Mouse (Mus musculus) bone marrow macrophage, adult 2 months (primary cell): Measurements from ENCODE around the gene Gpbar1. TPM values are rescaled to one million over a fixed set of nuclear protein-coding genes. Genes with fewer than 3 reads are reported as not detected.
"Not testable (repeated sequence)": the region's sequence is repeated elsewhere in the genome, so short reads cannot be mapped to it uniquely, and the experiment has no call there.

Experiments
- H3K27ac ChIP-seq: 2 replicates; pipeline ENCODE4 v1.5.1; 2012; ENCODE audit warnings: low read depth, low read length; ENCODE audit not compliant: insufficient read depth
- H3K4me1 ChIP-seq: 2 replicates; pipeline ENCODE4 v1.6.1; 2012; ENCODE audit warnings: low read length; ENCODE audit not compliant: control insufficient read depth, insufficient read depth
- H3K4me3 ChIP-seq: 2 replicates; pipeline ENCODE4 v1.5.1; 2012; ENCODE audit warnings: mild to moderate bottlenecking, low read length, moderate library complexity; ENCODE audit not compliant: insufficient read depth
- CTCF ChIP-seq: IDR thresholded peaks from 2 replicates; pipeline ENCODE4 v1.5.1; 2012; ENCODE audit warnings: low read depth, mild to moderate bottlenecking, low read length, moderate library complexity
- POLR2A ChIP-seq: IDR thresholded peaks from 2 replicates; pipeline ENCODE4 v1.6.1; 2012; ENCODE audit warnings: mild to moderate bottlenecking, low read depth, low read length, borderline replicate concordance
- polyA plus RNA-seq: library from polyadenylated mRNA; stranded (reverse); fragments of >200 nt; gene quantifications from 2 replicates; pipeline ENCODE4 v1.2.4, GENCODE M21; 2012; ENCODE audit not compliant: missing spikeins, insufficient read depth, insufficient read length

Gene Gpbar1
- polyA plus RNA-seq, 1 experiment, result not detected

- H3K4me1 ChIP-seq, result no peaks in the 10 kb centered on the region
- no peak overlapping the region for H3K4me3 ChIP-seq
- no peak overlapping the region for H3K27ac ChIP-seq
- no peak for TF ChIP-seq CTCF
Observed at GRCm38 (mm10) chr1:74314796-74315195, 36.4 kb downstream of the Gpbar1 start.

- Histone ChIP-seq H3K4me3 (no peak overlapping the region), H3K27ac (no peak overlapping the region), H3K4me1 (no peaks in the 10 kb centered on the region)
- no peak for TF ChIP-seq POLR2A
- no peak for TF ChIP-seq CTCF
Observed at GRCm38 (mm10) chr1:74316114-74316827, 37.9 kb downstream of the Gpbar1 start.

- peaks cover 5% of the 10 kb centered on the region for H3K4me1 ChIP-seq
- TF ChIP-seq CTCF (no peak), POLR2A (no peak)
- no peak overlapping the region for H3K27ac ChIP-seq
- no peak overlapping the region for H3K4me3 ChIP-seq
Observed at GRCm38 (mm10) chr1:74318711-74319110, 40.4 kb downstream of the Gpbar1 start.

- TF ChIP-seq CTCF (no peak), POLR2A (no peak)
- no peak overlapping the region for H3K27ac ChIP-seq
- H3K4me3 ChIP-seq, result no peak overlapping the region
- H3K4me1 ChIP-seq, result peaks cover 5% of the 10 kb centered on the region
Observed at GRCm38 (mm10) chr1:74321396-74321795, 43.0 kb downstream of the Gpbar1 start.

- TF ChIP-seq CTCF, result 0 out of 2 replicates have a peak, but pooled peaks have one; percentile 20
- H3K4me3 ChIP-seq, H3K27ac ChIP-seq: not testable (repeated sequence)
- peaks cover 20% of the 10 kb centered on the region for H3K4me1 ChIP-seq
Observed at GRCm38 (mm10) chr1:74326916-74327315, 48.6 kb downstream of the Gpbar1 start.

Other genes starting within 250 kb of the Gpbar1 start
- gene Tns1, start 154.1 kb upstream of the Gpbar1 start, polyA plus RNA-seq, result 32.8 and 35.5 TPM in 2 replicates
- not detected in 2 replicates for gene Rufy4, start 153.0 kb upstream of the Gpbar1 start, polyA plus RNA-seq
- gene Cxcr2, start 124.6 kb upstream of the Gpbar1 start, polyA plus RNA-seq, result not detected in 2 replicates
- gene Cxcr1, start 83.9 kb upstream of the Gpbar1 start, polyA plus RNA-seq, result not detected in 2 replicates
- gene Arpc2, start 42.5 kb upstream of the Gpbar1 start, polyA plus RNA-seq, result 973 and 974 TPM in 2 replicates
- gene Aamp, start 6.2 kb downstream of the Gpbar1 start, polyA plus RNA-seq, result 104 and 124 TPM in 2 replicates
- 37.6 and 37.8 TPM in 2 replicates for gene Pnkd, start 6.4 kb downstream of the Gpbar1 start, polyA plus RNA-seq
- gene Tmbim1, start 27.1 kb downstream of the Gpbar1 start, polyA plus RNA-seq, result 73.6 and 74.7 TPM in 2 replicates
- 0.60 and 0.76 TPM in 2 replicates for gene Catip, start 83.6 kb downstream of the Gpbar1 start, polyA plus RNA-seq
- gene Slc11a1, start 96.6 kb downstream of the Gpbar1 start, polyA plus RNA-seq, result 539 and 588 TPM in 2 replicates
- gene Ctdsp1, start 113.0 kb downstream of the Gpbar1 start, polyA plus RNA-seq, result 119 and 123 TPM in 2 replicates
- not detected in 2 replicates for gene Vil1, start 130.8 kb downstream of the Gpbar1 start, polyA plus RNA-seq
- 27.2 and 30.0 TPM in 2 replicates for gene Cnot9, start 227.5 kb downstream of the Gpbar1 start, polyA plus RNA-seq